In genomic region chr13:95058885-95059284, GRCm38 (mm10) we compare ENCODE assay signal across 24 mouse cellular contexts.
DNase-seq lines count a peak whose midpoint lies in the region; ATAC-seq and TF ChIP-seq lines count a peak whose summit lies in the region.
"Had no signal": no experiment of that assay in that cellular context is flagged by ENCODE, and none has a peak within 500 bp of the region (broad histone marks: within the 10 kb centered on the region; RNA-seq: fewer than 3 reads in every experiment).

No protein-coding gene starts in this region.

- TF ChIP-seq CTCF in heart, adult 2 months (IDR thresholded peaks at IDR 0.05), result no peak

- peak; percentile 52 for DNase-seq in heart, adult 11 months
- no peak for DNase-seq in heart, adult 2 months
- DNase-seq in adrenal gland, postnatal 14 days, result peak; percentile 39
- DNase-seq in kidney, postnatal 36 days, result peak; percentile 34
- no peak for DNase-seq in urinary bladder, adult 18-20 months (ENCODE audit: low spot score in 2 of 2)
- no peak for DNase-seq in right cerebral cortex, adult 2 months (ENCODE audit: low spot score in 2 of 2)
- DNase-seq: cerebellum, adult 9-10 months; forebrain, postnatal 0 days; gastrocnemius, postnatal 25 days; heart, postnatal 4 days; liver; retina, postnatal 1 day; thymus, postnatal 25 days had no signal

- H3K27me3 ChIP-seq in heart, adult 2 months (ENCODE audit: control insufficient read depth, insufficient read depth, low read length), result no peaks in the 10 kb centered on the region
- H3K27me3 ChIP-seq in kidney, embryonic 15.5 days, result no peaks in the 10 kb centered on the region
- H3K27me3 ChIP-seq: heart, embryonic 15.5 days; liver, embryonic 15.5 days; neural tube, embryonic 13.5 days had no signal

- no peak for TF ChIP-seq POLR2A in heart, adult 2 months (IDR thresholded peaks at IDR 0.05; ENCODE audit: insufficient read depth, low read depth, low read length)

- H3K9ac ChIP-seq in heart, adult 2 months (ENCODE audit: low read depth, low read length), result no peak overlapping the region
- no peak overlapping the region for H3K9ac ChIP-seq in kidney, embryonic 15.5 days
- H3K9ac ChIP-seq: forebrain, postnatal 0 days; heart, embryonic 15.5 days; hindbrain, embryonic 14.5 days; liver, embryonic 15.5 days; neural tube, embryonic 13.5 days had no signal

- H3K4me3 ChIP-seq in heart, adult 2 months, result no peak overlapping the region
- H3K4me3 ChIP-seq in kidney, embryonic 15.5 days (replicated peaks), result no peak overlapping the region
- H3K4me3 ChIP-seq: embryonic facial prominence, embryonic 10.5 days; heart, embryonic 15.5 days; limb, embryonic 10.5 days; liver, embryonic 15.5 days; midbrain, embryonic 10.5 days; myocyte; neural tube, embryonic 13.5 days had no signal

- ATAC-seq in kidney, embryonic 15.5 days (replicated peaks; ENCODE audit: low FRiP score), result peak; percentile 71; the same call in 1 of the 2 replicates
- ATAC-seq: forebrain, postnatal 0 days; inflammation-experienced regulatory T-cells, adult 6 months; midbrain, embryonic 16.5 days had no signal

- peaks cover 4% of the 10 kb centered on the region; the same call in 1 of the 2 replicates for H3K9me3 ChIP-seq in kidney, embryonic 15.5 days (replicated peaks)
- H3K9me3 ChIP-seq: embryonic facial prominence, embryonic 10.5 days; heart, embryonic 15.5 days; limb, embryonic 10.5 days; liver, embryonic 15.5 days; midbrain, embryonic 10.5 days; neural tube, embryonic 13.5 days had no signal

- no peak overlapping the region for H3K4me2 ChIP-seq in kidney, embryonic 15.5 days
- H3K4me2 ChIP-seq: heart, embryonic 15.5 days; hindbrain, embryonic 14.5 days; liver, embryonic 15.5 days; neural tube, embryonic 13.5 days had no signal

- intact Hi-C loops in heart, adult 2 months (cut with DNase I), result no loop called here

- H3K27ac ChIP-seq in heart, adult 2 months, result no peak overlapping the region
- no peak overlapping the region for H3K27ac ChIP-seq in kidney, embryonic 15.5 days
- H3K27ac ChIP-seq: embryonic facial prominence, embryonic 10.5 days; heart, embryonic 15.5 days; hindbrain, embryonic 14.5 days; limb, embryonic 10.5 days; liver, embryonic 15.5 days; midbrain, embryonic 10.5 days; neural tube, embryonic 13.5 days had no signal

- WGBS in heart, adult 2 months, result 80% methylated on average over 4 of the region's 4 CpGs
- 69% methylated on average over 4 of the region's 4 CpGs for WGBS in kidney, embryonic 15.5 days

- no peaks in the 10 kb centered on the region for H3K36me3 ChIP-seq in heart, adult 2 months (ENCODE audit: control insufficient read depth, insufficient read depth, low read length)
- no peaks in the 10 kb centered on the region for H3K36me3 ChIP-seq in kidney, embryonic 15.5 days
- H3K36me3 ChIP-seq: embryonic facial prominence, embryonic 10.5 days; heart, embryonic 15.5 days; limb, embryonic 10.5 days; liver, embryonic 15.5 days; midbrain, embryonic 10.5 days; neural tube, embryonic 13.5 days had no signal

- TF ChIP-seq EP300 in heart, adult 2 months (IDR thresholded peaks at IDR 0.05; ENCODE audit: insufficient read depth, low read depth, low read length), result no peak

- no peaks in the 10 kb centered on the region for H3K79me2 ChIP-seq in heart, adult 2 months (replicated peaks; ENCODE audit: control insufficient read depth, insufficient read depth, low read length)

- no peaks in the 10 kb centered on the region for H3K4me1 ChIP-seq in heart, adult 2 months (ENCODE audit: control insufficient read depth, insufficient read depth, low read length)
- peaks cover 7% of the 10 kb centered on the region; the same call in 1 of the 2 replicates for H3K4me1 ChIP-seq in kidney, embryonic 15.5 days
- H3K4me1 ChIP-seq: heart, embryonic 15.5 days; liver, embryonic 15.5 days; midbrain, embryonic 10.5 days; neural tube, embryonic 13.5 days had no signal

Comparison
In these comparisons a context has a peak if more than half of its experiments do, and no peak if none do; other contexts are left out.
1. DNase-seq: peak in heart, adult 11 months (single experiment), adrenal gland, postnatal 14 days (single experiment) and kidney, postnatal 36 days (2 of 2); none in heart, adult 2 months (0 of 2), urinary bladder, adult 18-20 months (0 of 2) and right cerebral cortex, adult 2 months (0 of 2).